Mouse (Mus musculus) ZHBTc4 (cell line): ENCODE measurements around the gene Med12l.
"Not testable (repeated sequence)": the region's sequence is repeated elsewhere in the genome, so short reads cannot be mapped to it uniquely, and the experiment has no call there.

Source experiments
- DNase-seq: peaks from one replicate; pipeline ENCODE4 v3.0.0-alpha.2; 2011; ENCODE audit warnings: low read depth, low spot score

Med12l gene

GRCm38 (mm10) chr3:59139651-59140051 is 134.0 kb downstream of the Med12l start:
- no peak for DNase-seq

- DNase-seq, result no peak
Observed at GRCm38 (mm10) chr3:59140115-59140514, 134.5 kb downstream of the Med12l start.

- not testable (repeated sequence) for DNase-seq
Observed at GRCm38 (mm10) chr3:59140941-59141340, 135.3 kb downstream of the Med12l start.

DNA sequence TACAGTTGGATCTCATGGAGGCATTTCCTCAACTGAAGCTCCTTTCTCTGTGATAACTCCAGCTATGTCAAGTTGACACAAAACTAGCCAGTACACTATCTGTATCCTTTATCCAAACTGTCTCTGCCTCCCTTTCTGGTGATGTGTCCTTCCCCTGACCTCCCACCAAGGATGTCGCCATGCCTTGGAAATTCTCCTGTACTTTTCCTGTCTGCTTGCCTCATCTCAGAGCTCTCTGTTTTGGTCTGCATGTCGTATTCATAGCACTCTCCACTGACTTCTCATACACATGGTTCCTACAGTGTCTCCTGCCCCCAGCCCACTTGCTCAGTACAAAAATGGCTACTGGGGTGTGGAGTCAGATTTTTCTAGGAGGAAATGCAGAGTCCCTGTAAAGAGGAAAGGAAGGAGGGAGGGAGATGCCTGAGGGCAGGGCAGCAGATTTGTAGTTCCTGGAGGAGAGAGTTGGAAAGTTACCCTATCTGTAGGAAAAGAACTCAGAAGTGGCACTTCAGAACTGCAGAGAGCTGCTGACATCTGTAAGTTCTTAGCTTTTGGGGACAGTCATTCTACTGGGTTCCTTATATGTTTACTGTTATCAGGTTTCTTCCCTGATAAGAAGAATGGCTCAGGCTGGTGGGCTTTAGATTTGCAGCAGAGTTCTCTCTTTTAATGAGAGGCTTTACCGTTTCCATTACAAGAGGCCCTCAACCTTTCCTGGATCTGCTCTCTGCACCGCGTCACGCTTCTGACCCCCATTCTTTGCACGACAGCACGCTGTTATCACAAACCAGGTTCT is 136.1 kb downstream of the Med12l start:
- DNase-seq, result no peak

DNA sequence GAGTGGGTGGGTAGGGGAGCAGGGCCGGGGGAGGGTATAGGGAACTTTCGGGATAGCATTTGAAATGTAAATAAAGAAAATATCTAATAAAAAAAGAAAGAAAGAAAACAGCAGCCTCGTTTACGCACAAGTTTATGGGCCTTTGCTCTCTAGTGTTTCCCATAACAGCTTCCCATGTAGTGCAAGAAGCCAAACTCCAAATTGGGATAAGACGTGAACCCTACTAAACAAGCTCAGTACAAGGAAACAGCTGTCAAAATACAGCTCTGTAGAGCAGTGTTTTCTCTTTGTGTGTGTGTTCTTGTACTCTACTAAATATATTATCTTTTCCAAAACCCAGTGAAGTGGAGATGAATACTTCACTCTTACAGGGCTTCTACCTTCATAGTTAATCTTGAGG is 139.6 kb downstream of the Med12l start:
- DNase-seq, result no peak

GRCm38 (mm10) chr3:59149646-59150045 is 144.0 kb downstream of the Med12l start:
- DNase-seq, result no peak

DNA sequence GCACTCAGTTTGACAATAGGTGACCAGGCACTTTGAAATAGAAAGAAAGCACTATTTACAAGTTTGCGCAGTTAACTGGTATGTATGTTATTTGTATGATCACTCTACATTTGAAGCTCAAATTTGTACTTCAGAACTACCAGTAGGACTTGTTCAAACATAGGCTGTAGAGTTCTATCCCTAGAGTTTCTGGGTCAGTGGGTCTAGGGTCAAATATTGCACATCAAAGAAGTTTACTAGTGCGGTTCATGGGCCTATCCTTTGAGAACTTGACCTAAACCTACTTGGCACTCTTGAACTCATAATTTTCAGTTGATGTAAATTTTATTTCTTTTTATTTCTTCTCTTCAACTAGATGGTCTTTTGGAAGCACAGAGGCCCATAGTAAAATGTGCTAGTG is 145.0 kb downstream of the Med12l start:
- no peak for DNase-seq

DNA sequence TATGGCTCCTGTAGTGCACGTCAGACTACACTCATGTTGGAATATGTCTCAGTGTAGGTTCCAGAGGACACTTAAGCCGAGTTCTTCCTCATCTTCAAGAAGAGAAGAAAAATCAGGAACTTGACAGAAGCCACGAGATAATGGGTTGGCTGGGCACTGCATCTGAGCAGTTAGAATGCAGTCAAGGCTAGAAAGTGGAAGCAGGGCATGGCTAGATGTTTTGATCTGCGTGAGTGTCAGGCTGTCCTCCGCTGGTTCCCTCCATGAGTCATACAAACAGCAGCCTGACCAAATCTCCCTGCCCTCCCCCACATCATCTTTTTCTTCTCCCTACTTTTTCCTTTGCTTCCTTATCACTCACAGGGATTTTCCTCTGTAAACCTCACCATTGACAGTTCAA is 147.8 kb downstream of the Med12l start, which contains the start of gene P2ry14:
P2ry14 (minus strand) TSS at position 195 of the 400 bp plus-strand sequence.
- DNase-seq, result no peak

- no peak for DNase-seq
Observed at GRCm38 (mm10) chr3:59154888-59155287, 149.3 kb downstream of the Med12l start.

GRCm38 (mm10) chr3:59155404-59155803 is 149.8 kb downstream of the Med12l start:
- no peak for DNase-seq

DNA sequence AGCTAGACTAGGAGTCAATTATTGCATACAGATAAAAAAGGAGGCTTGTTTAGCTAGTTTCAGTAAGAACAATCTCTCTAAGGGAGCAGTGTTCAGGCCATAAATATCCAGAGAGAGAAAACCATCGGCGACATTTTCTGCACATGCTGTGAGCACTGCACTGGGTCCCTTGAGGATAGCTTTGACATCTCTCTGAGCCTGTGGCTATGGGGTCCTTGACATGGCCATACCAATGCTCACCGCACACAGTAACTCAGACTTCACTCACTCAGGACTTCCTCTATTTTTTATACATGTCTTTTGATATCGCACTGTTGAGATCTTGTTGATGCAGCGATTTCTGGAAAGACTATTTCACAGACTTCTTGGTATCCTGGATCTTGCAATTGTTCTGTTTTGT is 151.4 kb downstream of the Med12l start:
- no peak for DNase-seq

- no peak for DNase-seq
Observed at GRCm38 (mm10) chr3:59160465-59160864, 154.8 kb downstream of the Med12l start.

- DNase-seq, result no peak
Observed at GRCm38 (mm10) chr3:59167417-59168054, 161.9 kb downstream of the Med12l start.

- no peak for DNase-seq
Observed at GRCm38 (mm10) chr3:59168476-59168875, 162.9 kb downstream of the Med12l start.

- DNase-seq, result no peak
Observed at GRCm38 (mm10) chr3:59169215-59169614, 163.6 kb downstream of the Med12l start.

- peak; percentile 12 for DNase-seq
Observed at GRCm38 (mm10) chr3:59169921-59170627, 164.4 kb downstream of the Med12l start.

GRCm38 (mm10) chr3:59174426-59175154 is 169.0 kb downstream of the Med12l start:
- DNase-seq, result no peak

DNA sequence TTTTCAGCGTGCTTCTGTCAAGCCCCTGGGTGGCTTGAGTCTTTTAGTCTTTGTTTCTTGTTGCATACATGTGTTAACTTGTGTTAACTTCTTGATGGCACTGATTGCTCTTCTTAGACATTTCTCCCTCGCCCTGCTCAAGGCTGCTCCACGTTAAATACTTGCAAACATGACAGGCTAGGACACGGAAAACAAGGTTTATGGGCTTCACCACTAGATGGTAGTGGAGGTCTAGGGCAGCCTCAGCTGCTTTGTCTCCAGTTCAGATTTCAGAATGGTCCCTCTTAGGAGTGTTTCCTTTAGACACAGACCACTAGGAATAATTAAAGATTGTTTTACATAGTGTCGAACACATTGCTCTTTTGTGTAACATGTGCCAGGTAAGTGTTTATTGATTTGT is 169.6 kb downstream of the Med12l start:
- peak; percentile 33 for DNase-seq

GRCm38 (mm10) chr3:59176871-59177270 is 171.2 kb downstream of the Med12l start:
- DNase-seq, result no peak

DNA sequence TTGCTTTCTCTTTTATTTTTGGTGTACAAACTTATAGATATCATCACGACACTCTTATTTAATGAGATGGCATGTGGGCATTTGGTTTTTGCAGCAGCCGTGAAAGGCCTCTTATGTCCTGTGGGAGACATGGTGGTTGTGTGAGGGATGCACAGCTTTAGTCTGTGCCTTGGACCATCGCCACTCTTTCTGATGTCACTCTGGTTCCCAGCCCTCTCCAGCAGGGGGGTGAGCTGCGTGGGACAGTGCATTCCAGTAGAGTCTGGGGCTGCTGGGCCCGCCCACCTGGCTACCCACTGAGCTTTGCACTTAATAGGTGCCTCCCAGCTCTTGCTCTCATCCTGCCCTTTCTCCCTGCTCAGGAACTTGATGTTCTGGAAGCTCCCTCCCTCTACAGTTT is 175.5 kb downstream of the Med12l start:
- DNase-seq, result peak; percentile 40

- no peak for DNase-seq
Observed at GRCm38 (mm10) chr3:59182129-59182528, 176.5 kb downstream of the Med12l start.

GRCm38 (mm10) chr3:59185662-59186061 is 180.0 kb downstream of the Med12l start:
- no peak for DNase-seq
